Mouse (Mus musculus): ENCODE results near the gene Cmip.

The Cmip gene

DNA sequence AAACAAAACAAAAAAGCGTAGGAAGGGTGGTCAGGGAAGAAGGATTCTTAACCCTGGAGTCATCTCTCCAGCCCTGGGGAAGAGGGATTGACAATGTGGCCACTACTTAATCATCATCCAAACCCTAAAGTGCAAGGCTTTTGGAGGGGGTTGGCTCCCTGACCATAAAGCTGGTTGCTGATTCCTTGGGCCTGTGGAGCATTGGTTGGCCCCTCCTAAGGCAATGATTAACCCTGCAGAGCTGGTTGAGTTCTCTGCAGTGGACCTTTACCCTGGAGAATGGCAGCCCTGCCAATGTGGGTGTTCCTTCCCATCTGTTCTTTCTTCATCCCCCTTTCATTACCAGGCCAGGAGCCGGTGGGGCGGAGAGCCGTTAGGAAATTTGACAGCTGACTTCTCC lies 90.7 kb downstream of the Cmip start:
- no peak for DNase-seq (ENCODE audit: low spot score in 2 of 2)

DNA sequence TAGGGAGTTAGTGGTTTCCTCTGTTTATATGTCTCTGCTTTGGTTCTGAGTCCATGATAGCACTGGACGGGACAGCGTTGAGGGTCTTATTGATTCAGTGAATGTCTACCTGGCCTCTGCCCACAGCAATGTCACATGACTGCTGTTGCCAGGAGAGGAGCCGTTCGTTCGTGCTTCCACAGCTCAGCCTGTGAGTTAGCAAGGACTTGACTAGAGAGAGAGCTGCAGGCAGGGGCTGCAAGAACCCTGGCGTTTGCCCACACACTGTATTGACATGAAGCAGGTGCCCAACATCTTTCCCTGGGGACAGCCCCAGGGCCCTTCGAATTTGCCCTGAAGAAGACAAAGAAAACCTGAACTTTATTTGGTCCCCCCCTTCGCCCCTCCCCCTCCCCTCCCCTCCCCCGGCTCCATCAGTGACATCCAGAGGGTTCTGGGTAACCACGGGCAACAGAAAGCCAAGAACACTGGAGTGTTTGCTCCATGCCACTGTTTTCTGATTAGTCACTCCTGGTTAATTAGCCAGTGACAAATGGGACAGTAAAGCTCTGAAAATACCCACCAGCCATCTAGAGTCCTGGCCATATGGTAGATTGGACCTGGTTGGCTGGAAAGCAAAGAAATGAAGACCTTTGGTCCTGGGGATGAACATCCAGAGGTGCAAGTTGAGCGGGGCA lies 92.0 kb downstream of the Cmip start:
- no peak for DNase-seq (ENCODE audit: low spot score in 2 of 2)

DNA sequence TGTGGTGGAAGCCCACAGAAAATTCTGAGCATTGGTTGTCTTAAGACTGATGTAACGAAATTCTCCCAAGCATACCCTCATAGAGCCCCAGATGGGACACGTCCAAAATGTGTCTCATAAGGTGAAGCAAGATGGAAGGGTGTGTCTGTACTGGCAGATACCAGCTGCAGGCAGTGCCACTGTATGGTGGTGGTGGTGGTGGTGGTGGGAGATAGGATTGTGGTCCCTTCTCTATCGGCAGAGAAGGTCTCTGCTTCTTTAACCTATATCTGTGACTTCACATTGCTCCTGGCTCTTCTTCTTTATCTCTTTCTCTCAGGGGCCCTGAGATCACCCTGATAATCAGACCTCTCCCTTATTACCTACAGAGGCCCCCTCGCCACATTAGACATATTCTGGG lies 92.7 kb downstream of the Cmip start:
- no peak for DNase-seq (ENCODE audit: low spot score in 2 of 2)

DNA sequence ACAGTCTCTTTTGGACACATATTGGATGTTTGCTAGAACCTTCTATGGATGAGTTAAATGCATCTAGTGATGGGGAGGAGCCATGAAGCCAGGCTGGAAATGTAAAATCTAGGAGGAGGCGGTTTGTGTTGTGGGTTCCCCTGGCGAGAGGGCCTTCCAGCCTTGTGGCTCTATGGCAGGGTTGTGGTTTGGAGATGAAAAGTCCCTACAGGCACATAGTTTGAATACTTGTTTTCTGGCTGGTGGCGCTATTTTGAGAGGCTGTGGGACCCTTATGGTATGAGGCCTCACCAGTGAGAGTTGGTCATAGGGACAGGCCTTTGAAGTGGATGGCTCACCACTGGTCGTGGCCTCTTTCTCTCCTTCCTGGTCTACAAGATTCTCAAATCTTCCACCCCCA lies 95.2 kb downstream of the Cmip start:
- DNase-seq (ENCODE audit: low spot score in 2 of 2), result no peak

GRCm38 (mm10) chr8:117355111-117355831 lies 98.4 kb downstream of the Cmip start:
- DNase-seq (ENCODE audit: low spot score in 2 of 2), result no peak

DNA sequence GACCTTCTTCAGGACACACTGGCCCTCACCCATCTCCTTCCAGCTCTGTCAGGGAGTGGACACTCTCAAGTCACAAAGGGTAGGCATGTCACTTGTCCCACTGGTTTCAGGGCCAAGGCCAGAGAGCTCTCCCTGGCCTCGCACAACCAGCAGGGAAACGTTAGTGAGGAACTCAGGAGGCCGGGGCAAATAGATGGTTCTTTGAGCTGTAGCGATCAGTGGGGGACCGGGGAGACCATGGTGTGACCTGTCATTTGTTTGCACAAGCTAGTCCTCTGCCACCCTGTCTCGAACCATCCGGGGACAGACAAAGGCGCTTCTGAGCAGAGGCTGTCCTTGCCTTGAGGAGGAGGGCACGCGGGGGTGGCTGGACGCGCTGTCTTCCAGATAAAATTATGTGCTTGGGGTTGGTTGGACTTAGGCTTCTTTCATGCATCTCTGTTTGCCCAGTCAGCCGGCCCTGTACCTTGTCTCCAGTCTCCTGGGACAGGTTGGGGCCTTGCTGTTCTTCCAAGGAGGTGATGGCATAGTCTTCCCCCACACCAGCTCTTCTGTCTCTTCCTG lies 99.3 kb downstream of the Cmip start:
- DNase-seq (ENCODE audit: low spot score in 2 of 2), result no peak

- no peak for DNase-seq (ENCODE audit: low spot score in 2 of 2)
Observed at GRCm38 (mm10) chr8:117357491-117358467, 100.9 kb downstream of the Cmip start.

- no peak for DNase-seq (ENCODE audit: low spot score in 2 of 2)
Observed at GRCm38 (mm10) chr8:117360172-117360930, 103.5 kb downstream of the Cmip start.

GRCm38 (mm10) chr8:117361595-117362437 lies 105.0 kb downstream of the Cmip start:
- DNase-seq (ENCODE audit: low spot score in 2 of 2), result no peak

DNA sequence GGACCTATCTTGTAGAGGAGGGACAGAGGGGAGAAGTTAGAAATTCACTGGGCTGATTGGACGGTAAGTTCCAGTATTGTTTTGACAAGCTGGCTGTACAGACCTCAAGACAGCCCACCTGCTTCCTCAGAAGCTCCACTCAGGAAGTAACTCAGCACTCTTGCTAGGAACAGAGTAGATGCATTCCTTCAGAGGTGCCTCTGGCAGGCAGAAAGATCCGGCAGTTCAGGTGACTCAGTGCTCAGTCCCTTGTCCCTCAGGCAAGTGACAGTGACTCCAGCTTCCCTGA lies 105.5 kb downstream of the Cmip start:
- DNase-seq (ENCODE audit: low spot score in 2 of 2), result no peak

DNA sequence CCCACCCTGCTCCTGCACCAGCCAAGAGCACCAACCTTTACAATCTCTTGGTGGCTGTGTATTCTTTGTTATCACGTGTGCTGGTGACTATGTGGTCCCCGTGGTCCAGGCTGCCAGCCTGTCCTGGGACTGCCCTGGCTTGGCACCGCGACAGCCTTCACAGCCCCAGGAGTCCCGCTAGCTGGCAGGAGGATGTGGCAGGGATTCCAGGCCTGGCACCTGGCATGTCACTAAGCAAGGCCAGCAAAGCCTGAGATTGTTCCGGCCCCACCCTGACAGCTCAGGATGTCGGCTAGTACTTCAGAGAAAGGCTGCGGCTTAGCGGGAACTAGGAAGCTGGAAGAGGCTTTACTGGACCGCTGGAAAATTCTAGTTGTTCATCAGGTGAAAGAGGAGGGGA lies 106.4 kb downstream of the Cmip start:
- no peak for DNase-seq (ENCODE audit: low spot score in 2 of 2)

DNA sequence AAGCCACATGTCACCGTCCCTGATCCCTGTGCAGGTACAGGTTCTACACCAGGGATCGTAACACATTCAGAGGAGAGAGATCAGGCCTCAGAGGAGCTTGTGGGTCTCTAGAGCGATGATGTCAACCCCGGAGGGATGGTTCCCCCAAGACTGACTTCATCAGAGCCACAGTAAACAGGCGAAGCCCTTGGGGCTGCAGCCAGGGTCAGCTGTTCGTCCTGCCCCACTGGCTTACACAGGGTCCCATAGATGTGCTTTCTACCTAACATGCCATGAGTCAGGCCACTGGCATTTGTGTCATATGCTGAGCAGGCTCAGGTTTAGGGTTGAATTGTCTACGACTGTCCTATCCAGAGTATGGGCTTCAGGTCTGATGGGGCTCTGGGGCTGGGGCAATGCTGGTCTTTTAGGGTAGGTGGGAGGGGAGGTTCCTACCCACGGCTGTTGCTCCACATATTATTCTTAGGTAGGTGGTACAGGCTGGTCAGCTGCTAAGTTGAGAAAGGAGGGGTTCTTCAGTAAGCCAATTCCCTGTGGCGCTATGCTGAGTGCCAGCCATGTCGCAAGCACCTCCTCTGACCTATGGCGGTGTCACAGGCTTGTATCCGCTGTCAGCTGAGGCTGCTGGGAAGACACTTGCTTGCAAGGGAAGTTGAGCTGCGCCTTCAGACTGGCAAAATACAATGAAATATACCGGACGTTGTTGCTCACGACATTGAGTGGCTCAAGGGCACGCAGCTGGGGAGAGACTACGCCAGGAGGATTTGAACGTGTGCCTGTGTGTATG lies 107.7 kb downstream of the Cmip start:
- DNase-seq (ENCODE audit: low spot score in 2 of 2), result peak; percentile 27 to 29

GRCm38 (mm10) chr8:117366475-117366874 lies 109.6 kb downstream of the Cmip start:
- DNase-seq (ENCODE audit: low spot score in 2 of 2), result no peak

GRCm38 (mm10) chr8:117367441-117367840 lies 110.6 kb downstream of the Cmip start:
- DNase-seq (ENCODE audit: low spot score in 2 of 2), result peak in 1 of 2 experiments; percentile 40

- DNase-seq (ENCODE audit: low spot score in 2 of 2), result peak; percentile 36 to 42
Observed at GRCm38 (mm10) chr8:117368781-117369180, 111.9 kb downstream of the Cmip start.

DNA sequence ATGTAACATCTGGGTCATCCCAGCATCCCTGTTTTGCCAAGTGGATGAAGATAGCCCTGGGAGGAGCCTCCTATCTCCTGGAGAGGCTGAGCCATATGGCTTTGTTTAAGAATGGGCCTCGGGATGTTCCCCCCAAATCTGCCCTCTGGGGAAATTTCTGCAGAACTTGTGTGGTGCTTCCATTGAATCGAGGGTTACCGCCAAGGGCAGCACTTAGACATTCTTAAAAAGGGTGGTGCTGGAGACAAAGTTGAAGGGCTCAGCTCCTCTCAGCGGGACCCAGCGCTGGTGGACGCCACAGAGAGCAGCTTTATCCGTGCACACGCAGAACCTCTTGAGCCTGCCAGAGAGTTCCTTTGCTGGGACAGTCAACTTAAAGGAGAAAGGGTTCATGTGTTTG lies 113.1 kb downstream of the Cmip start:
- DNase-seq (ENCODE audit: low spot score in 2 of 2), result no peak

DNA sequence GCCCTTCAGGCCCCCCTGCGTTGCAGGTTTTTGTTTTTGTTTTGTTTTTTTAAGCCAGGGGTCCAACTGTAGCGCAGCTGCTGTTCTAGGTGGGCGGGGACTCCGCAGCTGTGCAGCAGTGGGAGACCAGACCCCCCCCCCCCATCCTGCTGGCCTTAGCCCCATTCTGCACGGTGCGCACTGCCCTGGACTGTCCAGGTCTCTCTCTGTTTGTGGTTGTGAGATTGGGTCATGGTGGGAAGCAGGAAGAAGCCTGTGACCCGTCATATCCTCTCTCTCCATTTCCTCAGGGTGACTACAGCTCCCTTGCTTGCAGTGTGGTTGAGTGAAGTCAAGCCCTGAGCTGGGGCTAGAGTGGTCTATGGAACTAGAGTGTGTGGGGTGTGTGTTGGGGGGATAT lies 114.3 kb downstream of the Cmip start:
- DNase-seq (ENCODE audit: low spot score in 2 of 2), result no peak

DNA sequence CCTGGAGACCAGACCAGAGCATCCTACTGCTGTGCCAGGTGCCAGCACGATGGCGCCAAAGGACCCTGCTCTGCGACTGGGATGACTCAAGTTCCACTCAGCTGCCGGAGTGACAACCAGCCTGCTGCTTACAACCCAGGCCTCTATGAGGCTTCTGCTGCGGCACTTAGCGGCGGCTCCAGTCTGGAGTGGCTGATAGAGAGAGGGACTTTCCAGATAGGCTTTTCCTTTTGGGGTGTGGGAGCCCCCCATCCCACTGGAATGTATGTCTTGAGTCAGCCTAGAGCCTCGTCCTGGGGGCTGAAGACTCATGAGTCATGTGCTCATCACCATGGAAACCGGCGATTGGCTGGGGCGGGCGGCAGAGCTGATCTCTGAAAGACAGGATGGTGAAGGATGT lies 115.2 kb downstream of the Cmip start:
- no peak for DNase-seq (ENCODE audit: low spot score in 2 of 2)

DNA sequence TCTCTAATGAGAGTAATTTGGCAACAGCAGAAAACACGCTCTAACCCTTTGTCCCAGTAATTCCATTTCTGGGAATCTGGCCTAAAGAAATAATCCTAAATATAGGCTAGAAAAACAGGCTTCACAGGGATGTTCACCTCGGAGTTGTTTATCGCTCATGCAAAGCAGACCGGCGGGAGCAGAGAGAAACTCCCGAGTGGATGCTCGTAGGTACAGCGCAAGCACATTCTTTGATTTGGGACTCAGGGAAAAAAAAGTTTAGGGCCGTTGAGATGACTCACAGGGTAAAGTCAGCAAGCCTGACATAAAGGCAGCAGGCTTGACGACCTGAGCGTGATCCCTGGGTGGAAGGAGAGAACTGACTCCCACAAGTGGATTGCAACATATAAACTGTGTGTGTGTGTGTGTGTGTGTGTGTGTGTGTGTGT lies 116.2 kb downstream of the Cmip start:
- DNase-seq (ENCODE audit: low spot score in 2 of 2), result no peak

- no peak for DNase-seq (ENCODE audit: low spot score in 2 of 2)
Observed at GRCm38 (mm10) chr8:117374087-117374486, 117.2 kb downstream of the Cmip start.

All from spleen, postnatal 36 days (tissue).